In genomic region chr2:59608958-59609357, GRCm38 (mm10) we compare ENCODE assay signal across 25 mouse cellular contexts. TPM values are rescaled to one million over a fixed set of nuclear protein-coding genes. Genes with fewer than 3 reads are reported as not detected.
DNase-seq lines count a peak whose midpoint lies in the region; ATAC-seq and TF ChIP-seq lines count a peak whose summit lies in the region.
"Had no signal": no experiment of that assay in that cellular context is flagged by ENCODE, and none has a peak within 500 bp of the region (broad histone marks: within the 10 kb centered on the region; RNA-seq: fewer than 3 reads in every experiment).

No protein-coding gene starts in this region.

- H3K27me3 ChIP-seq in forebrain, embryonic 11.5 days (ENCODE audit: control insufficient read depth, insufficient read depth, low read length): no peaks in the 10 kb centered on the region
- no peaks in the 10 kb centered on the region for H3K27me3 ChIP-seq in forebrain, embryonic 14.5 days (replicated peaks; ENCODE audit: control insufficient read depth, insufficient read depth, low read length)
- H3K27me3 ChIP-seq in heart, postnatal 0 days (ENCODE audit: control insufficient read depth, insufficient read depth, low read length): no peaks in the 10 kb centered on the region
- H3K27me3 ChIP-seq in heart, embryonic 11.5 days (ENCODE audit: control insufficient read depth, insufficient read depth, low read length): no peaks in the 10 kb centered on the region
- no peaks in the 10 kb centered on the region for H3K27me3 ChIP-seq in lung, embryonic 14.5 days (ENCODE audit: insufficient read depth, low read length)
- H3K27me3 ChIP-seq in limb, embryonic 12.5 days: no peaks in the 10 kb centered on the region
- H3K27me3 ChIP-seq: heart, embryonic 12.5 days; neural tube, embryonic 12.5 days; Patski had no signal

- no peaks in the 10 kb centered on the region for H3K9me3 ChIP-seq in forebrain, embryonic 11.5 days (ENCODE audit: control insufficient read depth, low read length)
- no peaks in the 10 kb centered on the region for H3K9me3 ChIP-seq in forebrain, embryonic 14.5 days (replicated peaks; ENCODE audit: control insufficient read depth, low read length)
- no peaks in the 10 kb centered on the region for H3K9me3 ChIP-seq in heart, postnatal 0 days (replicated peaks; ENCODE audit: control insufficient read depth, low read length)
- H3K9me3 ChIP-seq in heart, embryonic 11.5 days (replicated peaks; ENCODE audit: control insufficient read depth, low read length): no peaks in the 10 kb centered on the region
- no peaks in the 10 kb centered on the region for H3K9me3 ChIP-seq in lung, embryonic 14.5 days (ENCODE audit: low read depth, low read length)
- no peaks in the 10 kb centered on the region for H3K9me3 ChIP-seq in limb, embryonic 12.5 days
- H3K9me3 ChIP-seq: forebrain, embryonic 10.5 days; heart, embryonic 12.5 days; midbrain, embryonic 15.5 days; neural tube, embryonic 12.5 days had no signal

- no peak overlapping the region for H3K4me2 ChIP-seq in forebrain, embryonic 11.5 days (ENCODE audit: low read depth, low read length, severe bottlenecking)
- H3K4me2 ChIP-seq in forebrain, embryonic 14.5 days (ENCODE audit: low read length): no peak overlapping the region
- H3K4me2 ChIP-seq in heart, postnatal 0 days (ENCODE audit: low read depth, low read length): peak overlapping the region; percentile 25; the same call in 1 of the 2 replicates
- H3K4me2 ChIP-seq in heart, embryonic 11.5 days: no peak overlapping the region
- H3K4me2 ChIP-seq in lung, embryonic 14.5 days: peak overlapping the region; percentile 31
- H3K4me2 ChIP-seq in limb, embryonic 12.5 days: peak overlapping the region; percentile 26; the same call in 1 of the 2 replicates
- H3K4me2 ChIP-seq: heart, embryonic 12.5 days; liver, embryonic 11.5 days; midbrain, embryonic 15.5 days; neural tube, embryonic 12.5 days had no signal

- no peaks in the 10 kb centered on the region for H3K36me3 ChIP-seq in forebrain, embryonic 11.5 days (ENCODE audit: control insufficient read depth, insufficient read depth, low read length)
- H3K36me3 ChIP-seq in forebrain, embryonic 14.5 days (ENCODE audit: control insufficient read depth, insufficient read depth, low read length): no peaks in the 10 kb centered on the region
- H3K36me3 ChIP-seq in heart, postnatal 0 days (replicated peaks; ENCODE audit: control insufficient read depth, insufficient read depth, low read length): no peaks in the 10 kb centered on the region
- H3K36me3 ChIP-seq in heart, embryonic 11.5 days (ENCODE audit: control insufficient read depth, insufficient read depth, low read length): no peaks in the 10 kb centered on the region
- H3K36me3 ChIP-seq in lung, embryonic 14.5 days (ENCODE audit: insufficient read depth): no peaks in the 10 kb centered on the region
- no peaks in the 10 kb centered on the region for H3K36me3 ChIP-seq in limb, embryonic 12.5 days
- H3K36me3 ChIP-seq: forebrain, embryonic 10.5 days; heart, embryonic 12.5 days; midbrain, embryonic 15.5 days; neural tube, embryonic 12.5 days had no signal

- WGBS in forebrain, embryonic 11.5 days: 47% methylated on average over 5 of the region's 5 CpGs
- WGBS in forebrain, embryonic 14.5 days: 48% methylated on average over 5 of the region's 5 CpGs
- 28% methylated on average over 5 of the region's 5 CpGs for WGBS in heart, postnatal 0 days
- WGBS in heart, embryonic 11.5 days (ENCODE audit: insufficient replicate concordance): 45% methylated on average over 5 of the region's 5 CpGs
- WGBS in lung, embryonic 14.5 days: 28% methylated on average over 5 of the region's 5 CpGs
- 27% methylated on average over 5 of the region's 5 CpGs for WGBS in limb, embryonic 12.5 days

- H3K4me3 ChIP-seq in forebrain, embryonic 11.5 days (ENCODE audit: low read depth, low read length): no peak overlapping the region
- H3K4me3 ChIP-seq in forebrain, embryonic 14.5 days (ENCODE audit: low read depth, low read length): no peak overlapping the region
- no peak overlapping the region for H3K4me3 ChIP-seq in heart, postnatal 0 days (ENCODE audit: low read depth, low read length)
- no peak overlapping the region for H3K4me3 ChIP-seq in heart, embryonic 11.5 days (ENCODE audit: low read depth, low read length)
- no peak overlapping the region for H3K4me3 ChIP-seq in lung, embryonic 14.5 days (ENCODE audit: low read depth, low read length)
- no peak overlapping the region for H3K4me3 ChIP-seq in limb, embryonic 12.5 days (replicated peaks)
- H3K4me3 ChIP-seq: forebrain, embryonic 10.5 days; heart, embryonic 12.5 days; midbrain, embryonic 15.5 days; neural tube, embryonic 12.5 days had no signal

- H3K4me1 ChIP-seq in forebrain, embryonic 11.5 days (replicated peaks; ENCODE audit: control insufficient read depth, insufficient read depth, low read length): 0 out of 2 replicates have a peak, but pooled peaks cover 7% of the 10 kb centered on the region
- peaks cover 10% of the 10 kb centered on the region for H3K4me1 ChIP-seq in forebrain, embryonic 14.5 days (ENCODE audit: control insufficient read depth, insufficient read depth, low read length)
- peaks cover 8% of the 10 kb centered on the region for H3K4me1 ChIP-seq in heart, postnatal 0 days (ENCODE audit: control insufficient read depth, insufficient read depth)
- peaks cover 15% of the 10 kb centered on the region for H3K4me1 ChIP-seq in heart, embryonic 11.5 days (ENCODE audit: control insufficient read depth, insufficient read depth, low read length)
- H3K4me1 ChIP-seq in lung, embryonic 14.5 days (ENCODE audit: insufficient read depth): peaks cover 20% of the 10 kb centered on the region
- peaks cover 49% of the 10 kb centered on the region for H3K4me1 ChIP-seq in limb, embryonic 12.5 days (replicated peaks)

- TF ChIP-seq EP300 in heart, postnatal 0 days (IDR thresholded peaks at IDR 0.05; ENCODE audit: low read depth): no peak

- no peak for TF ChIP-seq CTCF in heart, postnatal 0 days (IDR thresholded peaks at IDR 0.05; ENCODE audit: low read depth)
- no peak for TF ChIP-seq CTCF in lung, embryonic 14.5 days (IDR thresholded peaks at IDR 0.05; ENCODE audit: low read depth)

- no peak overlapping the region for H3K27ac ChIP-seq in forebrain, embryonic 11.5 days (ENCODE audit: low read depth, low read length)
- H3K27ac ChIP-seq in forebrain, embryonic 14.5 days (ENCODE audit: low read depth, low read length): no peak overlapping the region
- 0 out of 2 replicates have a peak overlapping the region, but pooled peaks have one; percentile 11 for H3K27ac ChIP-seq in heart, postnatal 0 days (ENCODE audit: low read depth)
- no peak overlapping the region for H3K27ac ChIP-seq in heart, embryonic 11.5 days (ENCODE audit: low read depth, low read length)
- peak overlapping the region; percentile 40; the same call in 1 of the 2 replicates for H3K27ac ChIP-seq in lung, embryonic 14.5 days (ENCODE audit: low read depth)
- peak overlapping the region; percentile 46; the same call in 1 of the 2 replicates for H3K27ac ChIP-seq in limb, embryonic 12.5 days
- H3K27ac ChIP-seq: forebrain, embryonic 10.5 days; hindbrain, postnatal 0 days; macrophage; midbrain, embryonic 15.5 days; neural tube, embryonic 12.5 days had no signal

- H3K9ac ChIP-seq in forebrain, embryonic 11.5 days (ENCODE audit: low read length): no peak overlapping the region
- no peak overlapping the region for H3K9ac ChIP-seq in forebrain, embryonic 14.5 days (ENCODE audit: low read length)
- H3K9ac ChIP-seq in heart, postnatal 0 days (replicated peaks; ENCODE audit: low read depth, low read length): no peak overlapping the region
- no peak overlapping the region for H3K9ac ChIP-seq in heart, embryonic 11.5 days (ENCODE audit: low read depth, low read length)
- no peak overlapping the region for H3K9ac ChIP-seq in lung, embryonic 14.5 days
- no peak overlapping the region for H3K9ac ChIP-seq in limb, embryonic 12.5 days (replicated peaks)
- H3K9ac ChIP-seq: heart, embryonic 12.5 days; liver, postnatal 0 days; midbrain, embryonic 15.5 days; neural tube, embryonic 12.5 days had no signal

- peak; percentile 4 for DNase-seq in forebrain, embryonic 11.5 days (ENCODE audit: low spot score)
- no peak for DNase-seq in forebrain, embryonic 14.5 days (ENCODE audit: low spot score)
- no peak for DNase-seq in heart, postnatal 0 days (ENCODE audit: low spot score)
- peak; percentile 68 for DNase-seq in lung, embryonic 14.5 days
- DNase-seq in lung, postnatal 25 days (ENCODE audit: low spot score): no peak
- DNase-seq in frontal cortex, postnatal 10 days (ENCODE audit: low spot score in 2 of 2): no peak
- DNase-seq: adrenal gland, postnatal 36 days; cerebellum, adult 11 months; cerebellum, postnatal 10 days; gastrocnemius, postnatal 36 days; kidney, adult 11 months; layer of hippocampus, adult 9-11 months; liver, postnatal 0 days; right cerebral cortex, postnatal 25 days; spleen, adult 18-20 months had no signal

- ATAC-seq in forebrain, embryonic 11.5 days (replicated peaks; ENCODE audit: low FRiP score): no peak
- no peak for ATAC-seq in forebrain, embryonic 14.5 days
- ATAC-seq in heart, postnatal 0 days (ENCODE audit: insufficient read depth, low read depth): no peak
- no peak for ATAC-seq in heart, embryonic 11.5 days (replicated peaks; ENCODE audit: insufficient number of reproducible peaks, low FRiP score, low TSS enrichment)
- no peak for ATAC-seq in lung, embryonic 14.5 days (ENCODE audit: insufficient read depth)
- ATAC-seq in limb, embryonic 12.5 days (ENCODE audit: insufficient number of reproducible peaks, insufficient read depth, low FRiP score, low TSS enrichment, low read depth): no peak
- ATAC-seq: hindbrain, postnatal 0 days; liver, postnatal 0 days; midbrain, embryonic 15.5 days; Patski had no signal

RNA-seq across cellular contexts. Expression of gene Tanc1, which starts 2.9 kb away (rescaled TPM):
- polyA plus RNA-seq in forebrain, embryonic 11.5 days (2014; fragmentation: Nextera tagmentation; extraction: Ambion mirVana): 21.0 and 22.7 TPM in 2 replicates
- polyA plus RNA-seq in forebrain, embryonic 14.5 days (2014; fragmentation: Nextera tagmentation; extraction: Ambion mirVana): 4.9 and 5.9 TPM in 2 replicates
- total RNA-seq in heart, postnatal 0 days (2014; rRNA removed; ENCODE audit: low replicate concordance): 21.9 and 22.3 TPM in 2 replicates
- polyA plus RNA-seq in heart, postnatal 0 days (2015; fragmentation: Nextera tagmentation; extraction: Ambion mirVana): 11.8 and 12.3 TPM in 2 replicates
- 26.0 and 30.6 TPM in 2 replicates for polyA plus RNA-seq in heart, embryonic 11.5 days (2014; fragmentation: Nextera tagmentation; extraction: Ambion mirVana)
- polyA plus RNA-seq in lung, embryonic 14.5 days (2014; fragmentation: Nextera tagmentation; extraction: Ambion mirVana): 28.8 and 31.0 TPM in 2 replicates
- 60.7 and 70.6 TPM in 2 replicates for polyA plus RNA-seq in limb, embryonic 12.5 days (2016; fragmentation: Nextera tagmentation; extraction: Ambion mirVana)

Comparison
In these comparisons a context has a peak if more than half of its experiments do, and no peak if none do; other contexts are left out.
1. DNase-seq: peak in forebrain, embryonic 11.5 days (single experiment) and lung, embryonic 14.5 days (single experiment); none in forebrain, embryonic 14.5 days (single experiment), heart, postnatal 0 days (single experiment), lung, postnatal 25 days (single experiment) and frontal cortex, postnatal 10 days (0 of 2).
2. H3K27ac ChIP-seq: peak in heart, postnatal 0 days (single experiment), lung, embryonic 14.5 days (single experiment) and limb, embryonic 12.5 days (single experiment); none in forebrain, embryonic 11.5 days (single experiment), forebrain, embryonic 14.5 days (single experiment) and heart, embryonic 11.5 days (single experiment).
3. H3K4me2 ChIP-seq: peak in heart, postnatal 0 days (single experiment), lung, embryonic 14.5 days (single experiment) and limb, embryonic 12.5 days (single experiment); none in forebrain, embryonic 11.5 days (single experiment), forebrain, embryonic 14.5 days (single experiment) and heart, embryonic 11.5 days (single experiment).